In genomic region chr4:98924071-98924905, GRCm38 (mm10) we compare ENCODE assay signal across 8 mouse cellular contexts. TPM values are rescaled to one million over a fixed set of nuclear protein-coding genes. Genes with fewer than 3 reads are reported as not detected.
DNase-seq lines count a peak whose midpoint lies in the region; ATAC-seq and TF ChIP-seq lines count a peak whose summit lies in the region.

No protein-coding gene starts in this region.

- H3K79me2 ChIP-seq in MEL (ENCODE audit: control insufficient read depth, insufficient read depth, low read length, poor library complexity): peaks cover 42% of the 10 kb centered on the region

- peak overlapping the region; percentile 97 for H3K27ac ChIP-seq in MEL (ENCODE audit: control insufficient read depth, low read depth, low read length)
- peak overlapping the region; percentile 100 for H3K27ac ChIP-seq in heart, embryonic 16.5 days (ENCODE audit: low read length)
- H3K27ac ChIP-seq in limb, embryonic 14.5 days (replicated peaks; ENCODE audit: low read depth, low read length): peak overlapping the region; percentile 100

- no peak for TF ChIP-seq EP300 in MEL (IDR thresholded peaks at IDR 0.05; ENCODE audit: low read depth in 1 of 2, low read length in 2 of 2)

- peaks cover 5 to 20% of the 10 kb centered on the region in 2 experiments; a peak in 3 of 4 replicates for H3K4me1 ChIP-seq in MEL (ENCODE audit: control insufficient read depth in 1 of 2, insufficient read depth in 2 of 2, low read length in 2 of 2)
- peaks cover 14% of the 10 kb centered on the region for H3K4me1 ChIP-seq in heart, embryonic 16.5 days (ENCODE audit: control insufficient read depth, insufficient read depth, low read length)
- peaks cover 14% of the 10 kb centered on the region for H3K4me1 ChIP-seq in limb, embryonic 14.5 days (ENCODE audit: control insufficient read depth, insufficient read depth, low read length)

- TF ChIP-seq CTCF in MEL (IDR thresholded peaks at IDR 0.05 in 2 of 3, conservative IDR thresholded peaks at IDR 0.05 in 1 of 3; ENCODE audit: control insufficient read depth in 1 of 3, insufficient read depth in 1 of 3, low read depth in 2 of 3, low read length in 3 of 3, poor library complexity in 1 of 3, severe bottlenecking in 1 of 3): no peak

- peak; percentile 63 for DNase-seq in gastrocnemius, postnatal 14 days
- no peak for DNase-seq in gastrocnemius, adult 8-10 months (ENCODE audit: low spot score in 2 of 2)
- DNase-seq in MEL (ENCODE audit: low read depth, low spot score): peak; percentile 65
- peak; percentile 23 to 40 for DNase-seq in cerebellum, postnatal 10 days
- DNase-seq in limb, embryonic 14.5 days (ENCODE audit: low spot score): peak; percentile 32
- DNase-seq in neural tube, embryonic 10.5 days (ENCODE audit: extremely low spot score, low spot score): peak; percentile 40
- DNase-seq in ovary, postnatal 36 days (ENCODE audit: low spot score): no peak

- H3K36me3 ChIP-seq in MEL (ENCODE audit: control insufficient read depth in 1 of 2, insufficient read depth in 2 of 2, low read length in 2 of 2): peaks cover 12 to 23% of the 10 kb centered on the region in 2 experiments
- H3K36me3 ChIP-seq in heart, embryonic 16.5 days (ENCODE audit: control insufficient read depth, insufficient read depth): 0 out of 2 replicates have a peak, but pooled peaks cover 2% of the 10 kb centered on the region
- no peaks in the 10 kb centered on the region for H3K36me3 ChIP-seq in limb, embryonic 14.5 days (ENCODE audit: control insufficient read depth, insufficient read depth, low read length)

- intact Hi-C loops in gastrocnemius, postnatal 14 days (cut with DNase I; ENCODE audit: low total_unique reads): no loop called here

- TF ChIP-seq RAD21 in MEL (IDR thresholded peaks at IDR 0.05; ENCODE audit: low read depth, low read length): no peak

- no peaks in the 10 kb centered on the region for H3K27me3 ChIP-seq in MEL (ENCODE audit: control insufficient read depth in 1 of 2, insufficient read depth in 2 of 2, low read length in 2 of 2)
- no peaks in the 10 kb centered on the region for H3K27me3 ChIP-seq in heart, embryonic 16.5 days (ENCODE audit: control insufficient read depth, insufficient read depth, low read length)
- H3K27me3 ChIP-seq in limb, embryonic 14.5 days (ENCODE audit: control insufficient read depth, insufficient read depth, low read length): no peaks in the 10 kb centered on the region

- H3K4me3 ChIP-seq in MEL (ENCODE audit: control insufficient read depth in 1 of 2, insufficient read depth in 1 of 2, low read depth in 2 of 2, low read length in 2 of 2): peak overlapping the region; percentile 92 to 98
- peak overlapping the region; percentile 96 for H3K4me3 ChIP-seq in heart, embryonic 16.5 days (ENCODE audit: low read length)
- H3K4me3 ChIP-seq in limb, embryonic 14.5 days (replicated peaks; ENCODE audit: low read length): peak overlapping the region; percentile 97

- under 1% methylated on average over 65 of the region's 66 CpGs for WGBS in heart, embryonic 16.5 days
- under 1% methylated on average over 53 of the region's 66 CpGs for WGBS in limb, embryonic 14.5 days

- no peak for TF ChIP-seq POLR2A in MEL (IDR thresholded peaks at IDR 0.05; ENCODE audit: control insufficient read depth in 1 of 2, insufficient read depth in 1 of 2, low read depth in 1 of 2, low read length in 2 of 2, poor library complexity in 1 of 2)
- TF ChIP-seq POLR2A in limb, embryonic 14.5 days (IDR thresholded peaks at IDR 0.05; ENCODE audit: borderline replicate concordance, extremely low read depth, insufficient read depth, insufficient read length): no peak

- peak overlapping the region; percentile 95 for H3K4me2 ChIP-seq in heart, embryonic 16.5 days (ENCODE audit: low read depth, low read length)
- H3K4me2 ChIP-seq in limb, embryonic 14.5 days (replicated peaks; ENCODE audit: low read depth, low read length, severe bottlenecking): peak overlapping the region; percentile 60

- ATAC-seq in heart, embryonic 16.5 days (replicated peaks; ENCODE audit: extremely low read depth, insufficient read depth, low FRiP score): peak; percentile 3; the same call in 1 of the 2 replicates
- peak; percentile 0; the same call in 1 of the 2 replicates for ATAC-seq in limb, embryonic 14.5 days (ENCODE audit: low FRiP score, low read depth)

- H3K9ac ChIP-seq in MEL (ENCODE audit: control insufficient read depth, low read depth, low read length, poor library complexity, severe bottlenecking): peak overlapping the region; percentile 92
- peak overlapping the region; percentile 98 for H3K9ac ChIP-seq in heart, embryonic 16.5 days (ENCODE audit: low read length)
- H3K9ac ChIP-seq in limb, embryonic 14.5 days (ENCODE audit: low read depth, low read length, severe bottlenecking): peak overlapping the region; percentile 93

- no peaks in the 10 kb centered on the region for H3K9me3 ChIP-seq in MEL (replicated peaks; ENCODE audit: insufficient read depth, low read length)
- 0 out of 2 replicates have a peak, but pooled peaks cover 3% of the 10 kb centered on the region for H3K9me3 ChIP-seq in heart, embryonic 16.5 days (replicated peaks; ENCODE audit: control insufficient read depth, low read length)
- H3K9me3 ChIP-seq in limb, embryonic 14.5 days (ENCODE audit: control insufficient read depth, low read length): no peaks in the 10 kb centered on the region

TF ChIP-seq in MEL, 35 proteins besides CTCF, POLR2A, EP300 and RAD21:
- TF ChIP-seq MAX (IDR thresholded peaks at IDR 0.05; ENCODE audit: low read length): peak; percentile 89
- TF ChIP-seq MYC (IDR thresholded peaks at IDR 0.05; ENCODE audit: low read depth, low read length): peak; percentile 81
- peak; percentile 31; the same call in 1 of the 2 replicates for TF ChIP-seq CHD1 (IDR thresholded peaks at IDR 0.05; ENCODE audit: low read depth, low read length)
- TF ChIP-seq USF2 (IDR thresholded peaks at IDR 0.05; ENCODE audit: borderline replicate concordance in 1 of 2, insufficient read depth in 1 of 2, low read depth in 1 of 2, low read length in 2 of 2): no peak
- TF ChIP-seq MAZ (IDR thresholded peaks at IDR 0.05; ENCODE audit: low read depth, low read length): no peak
- TF ChIP-seq SIN3A (IDR thresholded peaks at IDR 0.05; ENCODE audit: low read length): peak; percentile 74
- TF ChIP-seq MXI1 (IDR thresholded peaks at IDR 0.05; ENCODE audit: low read depth, low read length): peak; percentile 97
- TF ChIP-seq UBTF (IDR thresholded peaks at IDR 0.05; ENCODE audit: borderline replicate concordance, insufficient read depth, low read depth, low read length): 0 out of 2 replicates have a peak, but pooled peaks have one; percentile 15
- no peak for TF ChIP-seq ZMIZ1 (IDR thresholded peaks at IDR 0.05; ENCODE audit: low read depth, low read length)
- TF ChIP-seq E2F4 (IDR thresholded peaks at IDR 0.05; ENCODE audit: borderline replicate concordance, low read depth, low read length): 0 out of 2 replicates have a peak, but pooled peaks have one; percentile 23
- TF ChIP-seq MEF2A (IDR thresholded peaks at IDR 0.05; ENCODE audit: extremely low read depth, insufficient replicate concordance, low read depth, low read length, poor library complexity, severe bottlenecking): no peak
- TF ChIP-seq SMC3 (IDR thresholded peaks at IDR 0.05; ENCODE audit: low read depth, low read length): no peak

RNA-seq across cellular contexts. Expression of gene Usp1, which starts 0.7 kb away (rescaled TPM):
- total RNA-seq in gastrocnemius, postnatal 14 days (2021): 10 to 100 TPM; 11.7 TPM
- total RNA-seq in gastrocnemius, adult 8-10 months (2022): 10 to 100 TPM in 3 of 4 experiments, 1 to 10 TPM in 1; 10.0 to 13.1 (median 12.4) TPM
- 68.6 and 70.1 TPM in 2 replicates for total RNA-seq in MEL (2012; rRNA removed)
- polyA plus RNA-seq in MEL (2012; ENCODE audit: insufficient read depth in 1 of 2, insufficient read length in 2 of 2, low read depth in 1 of 2, low replicate concordance in 2 of 2, missing spikeins in 1 of 2): 100 to 1,000 TPM in 1 of 2 experiments, not detected in 1; 128 TPM
- polyA plus RNA-seq in heart, embryonic 16.5 days (2015; fragmentation: Nextera tagmentation; extraction: Ambion mirVana): 39.5 and 44.0 TPM in 2 replicates
- polyA plus RNA-seq in limb, embryonic 14.5 days (2012; rRNA removed): 64.3 and 94.8 TPM in 2 replicates
- 106 and 109 TPM in 2 replicates for polyA plus RNA-seq in limb, embryonic 14.5 days (2014; fragmentation: Nextera tagmentation; extraction: Ambion mirVana)

Comparison
In these comparisons a context has a peak if more than half of its experiments do, and no peak if none do; other contexts are left out.
1. DNase-seq: peak in gastrocnemius, postnatal 14 days (single experiment), MEL (single experiment), cerebellum, postnatal 10 days (2 of 2), limb, embryonic 14.5 days (single experiment) and neural tube, embryonic 10.5 days (single experiment); none in gastrocnemius, adult 8-10 months (0 of 2) and ovary, postnatal 36 days (single experiment).
2. Peak in every context shown above with its lines, with median percentiles within 50 percentile points of each other: H3K27ac ChIP-seq, H3K4me3 ChIP-seq and H3K9ac ChIP-seq.